Mouse (Mus musculus): ENCODE results near the gene Plxnb2.

DNA sequence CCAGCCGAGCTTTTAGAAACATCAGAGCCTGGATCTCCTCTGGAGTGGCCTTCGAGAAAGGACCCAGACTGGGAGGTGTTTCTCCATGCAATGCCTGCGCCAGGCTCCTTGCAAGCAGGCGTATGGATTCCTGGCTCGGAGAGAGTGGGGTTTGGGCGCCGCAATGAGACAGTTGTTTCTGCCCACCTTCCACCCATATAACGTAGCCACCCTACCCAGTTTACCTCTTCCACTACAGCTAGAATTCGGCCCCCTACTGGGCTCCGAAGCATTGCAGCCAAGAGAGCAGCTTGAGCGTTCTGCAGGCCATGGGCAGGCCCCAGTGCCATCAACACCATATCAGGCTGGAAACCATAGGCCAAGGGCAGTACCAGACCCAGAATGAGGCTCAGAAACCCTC lies 57.0 kb downstream of the Plxnb2 start:
- TF ChIP-seq POLR2A (IDR thresholded peaks at IDR 0.05; ENCODE audit: control insufficient read depth, low read depth, low read length) (no peak), CTCF (IDR thresholded peaks at IDR 0.05; ENCODE audit: control insufficient read depth, insufficient read depth, insufficient replicate concordance, low read depth, low read length) (no peak)

Measured in testis, adult 2 months (tissue).